Mouse (Mus musculus) monocyte, adult 2 months (primary cell): ENCODE data around the gene Baiap2.

Experiments
- DNase-seq, 2 experiments: peaks; one replicate each; pipeline ENCODE4 v3.0.0; 2022; ENCODE audit warnings: low spot score in 2 of 2, low read depth in 1 of 2

Gene Baiap2

DNA sequence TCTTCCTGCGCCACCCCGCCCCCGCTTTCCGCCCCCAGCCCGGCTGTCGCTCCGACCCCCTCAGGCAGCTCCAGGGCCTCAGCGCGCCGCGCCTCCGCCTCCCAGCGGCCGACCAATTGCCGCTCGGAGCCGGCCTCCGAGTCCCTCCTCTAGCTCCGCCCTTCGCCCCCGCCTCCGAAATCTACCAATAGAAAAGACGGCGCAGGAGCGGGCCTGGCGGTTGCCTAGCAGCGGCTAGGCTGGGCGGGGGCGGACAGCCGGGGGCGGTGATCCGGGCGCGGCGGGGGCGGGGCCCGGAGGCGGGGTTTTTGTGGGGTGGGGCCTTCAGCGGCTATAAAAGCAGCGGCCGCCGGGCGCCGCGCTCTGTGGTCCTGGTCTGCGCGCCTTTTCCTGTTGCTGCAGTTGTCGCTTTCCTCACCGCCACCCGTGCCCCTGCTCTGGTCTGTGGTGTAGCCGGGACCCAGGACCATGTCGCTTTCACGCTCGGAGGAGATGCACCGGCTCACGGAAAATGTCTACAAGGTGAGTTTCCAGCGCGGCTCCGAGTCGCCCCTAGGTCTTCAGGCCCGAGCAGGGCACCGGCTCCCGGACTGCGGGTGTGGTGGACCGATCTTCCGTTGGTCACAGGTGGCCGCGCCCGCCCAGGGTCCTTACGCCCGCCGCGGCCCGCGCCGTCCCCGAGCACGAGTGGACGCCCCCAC lies at the start of gene Baiap2:
Gene Baiap2 (plus strand): TSS at position 37 of the 701 bp plus-strand sequence.
- peak; percentile 91 to 95 for DNase-seq

DNA sequence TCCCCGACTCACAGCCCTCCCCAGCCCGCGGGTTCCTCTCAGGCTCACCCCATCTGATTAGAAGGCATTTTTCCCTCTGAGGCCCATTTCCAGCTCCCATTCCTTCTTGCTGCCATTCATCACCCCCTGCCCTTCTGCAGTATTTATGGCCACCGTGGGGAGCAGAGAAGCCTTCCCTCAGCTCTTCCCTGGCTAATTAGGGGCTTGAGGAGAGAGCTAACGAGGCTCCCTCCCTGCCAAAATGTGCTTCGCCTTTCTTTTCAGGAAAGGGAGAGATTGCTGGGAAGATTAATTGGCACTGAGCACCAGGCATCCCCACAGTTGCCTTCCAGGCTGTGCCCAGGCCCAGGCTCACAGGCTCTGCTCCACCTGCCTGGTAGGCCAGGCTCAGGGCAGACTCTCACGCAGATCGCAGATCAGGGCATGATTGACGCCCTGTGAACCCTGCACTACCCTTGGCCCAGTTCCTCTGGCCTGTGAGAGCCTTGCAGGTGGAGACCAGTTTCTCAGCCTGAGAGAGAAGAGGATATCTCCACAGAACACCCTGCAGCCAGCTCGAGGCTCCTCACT lies 48.8 kb upstream of the Baiap2 start:
- DNase-seq: no peak

DNA sequence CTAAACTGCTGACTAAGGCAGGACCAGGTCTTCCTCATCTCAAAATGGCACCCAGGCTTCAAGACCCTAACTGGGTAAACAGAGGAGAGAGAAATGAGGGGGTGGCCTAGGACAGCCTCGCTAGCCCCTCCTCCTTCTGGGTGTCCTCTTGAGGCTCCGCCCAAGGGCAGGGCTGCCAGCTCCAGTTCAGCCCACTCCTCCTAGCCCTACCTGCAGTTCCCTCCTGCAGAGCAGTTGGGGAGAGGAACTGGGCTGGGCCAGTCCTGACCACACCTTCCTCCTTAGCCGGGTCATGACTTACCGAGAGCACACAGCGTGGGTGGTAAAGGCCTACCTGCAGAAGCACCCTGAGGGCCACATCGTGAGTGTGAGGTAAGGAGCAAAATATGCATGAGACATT lies 47.9 kb upstream of the Baiap2 start:
- DNase-seq: no peak

DNA sequence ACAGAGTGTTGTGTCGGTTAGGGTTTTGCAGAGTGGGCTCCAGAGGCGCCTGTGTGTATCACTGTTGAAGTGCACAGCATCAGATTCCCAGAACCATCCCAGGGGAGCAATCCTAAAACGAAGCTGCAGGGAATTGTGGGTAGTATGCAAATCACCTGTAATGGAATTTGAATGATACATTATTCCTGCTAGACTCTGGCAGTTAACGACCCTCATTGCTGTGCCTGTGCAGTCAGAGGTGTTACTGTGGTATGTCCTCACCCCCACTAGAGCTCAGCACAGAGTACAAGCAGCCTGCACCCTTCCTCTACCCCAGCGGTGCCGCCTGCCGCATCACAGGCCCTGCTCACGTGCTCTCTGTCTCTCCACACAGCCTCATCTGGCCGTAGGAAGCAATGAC lies 45.5 kb upstream of the Baiap2 start:
- DNase-seq: no peak

DNA sequence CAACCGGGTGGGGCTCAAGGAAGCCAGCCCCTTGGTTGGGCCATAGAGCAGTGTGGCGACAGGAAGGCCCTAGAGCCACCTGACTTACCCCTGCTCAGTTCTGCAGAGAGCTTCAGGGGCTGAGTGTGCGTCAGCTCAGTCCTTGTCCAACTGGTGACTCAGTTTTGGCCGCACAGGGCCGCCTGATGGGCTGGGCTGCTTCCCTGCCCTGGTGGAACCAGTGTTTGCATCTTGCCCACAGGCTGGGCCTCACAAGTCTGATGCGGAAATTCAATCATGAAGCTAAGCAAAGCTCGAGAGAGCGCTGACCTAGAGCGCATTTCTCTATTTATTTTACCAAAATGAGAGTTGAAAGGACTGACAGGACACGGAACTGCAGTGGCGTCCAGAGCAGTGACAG lies 43.6 kb upstream of the Baiap2 start:
- no peak for DNase-seq

DNA sequence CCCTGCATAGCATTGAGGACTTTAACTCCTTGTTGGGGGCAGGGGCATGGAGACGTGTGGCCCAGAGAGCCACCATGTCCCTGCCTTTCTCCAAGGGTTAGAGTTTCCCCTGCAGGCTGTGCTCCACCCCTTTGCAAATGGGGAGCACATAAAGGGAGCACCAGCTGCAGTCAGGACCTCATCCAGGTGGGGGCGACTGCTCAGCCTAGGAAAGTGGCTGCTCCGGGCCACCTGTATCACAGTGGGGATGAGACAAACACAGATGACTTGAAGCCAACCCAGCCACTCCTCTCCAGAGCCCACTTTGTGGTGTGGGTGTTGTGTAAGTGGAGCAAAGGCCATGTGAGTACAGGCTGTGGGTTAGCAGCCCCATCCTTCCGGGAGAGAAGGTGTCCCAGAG lies 41.4 kb upstream of the Baiap2 start:
- DNase-seq: no peak

DNA sequence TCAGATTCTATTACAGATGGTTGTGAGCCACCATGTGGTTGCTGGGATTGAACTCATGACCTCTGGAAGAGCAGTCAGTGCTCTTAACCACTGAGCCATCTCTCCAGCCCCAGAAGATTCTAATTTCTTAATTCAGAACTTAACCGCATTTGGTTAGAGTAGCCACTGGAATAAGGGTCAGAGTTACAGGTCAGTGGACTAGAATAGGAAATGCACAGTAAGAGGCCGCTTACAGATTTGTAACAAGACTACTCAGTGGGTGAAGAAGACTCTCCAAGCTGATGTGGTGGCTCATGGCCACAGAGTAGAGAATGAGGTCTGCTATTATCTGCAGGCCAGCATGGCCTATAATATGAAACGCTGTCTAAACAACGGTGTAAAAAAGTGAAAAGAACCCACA lies 39.7 kb upstream of the Baiap2 start:
- DNase-seq: no peak

DNA sequence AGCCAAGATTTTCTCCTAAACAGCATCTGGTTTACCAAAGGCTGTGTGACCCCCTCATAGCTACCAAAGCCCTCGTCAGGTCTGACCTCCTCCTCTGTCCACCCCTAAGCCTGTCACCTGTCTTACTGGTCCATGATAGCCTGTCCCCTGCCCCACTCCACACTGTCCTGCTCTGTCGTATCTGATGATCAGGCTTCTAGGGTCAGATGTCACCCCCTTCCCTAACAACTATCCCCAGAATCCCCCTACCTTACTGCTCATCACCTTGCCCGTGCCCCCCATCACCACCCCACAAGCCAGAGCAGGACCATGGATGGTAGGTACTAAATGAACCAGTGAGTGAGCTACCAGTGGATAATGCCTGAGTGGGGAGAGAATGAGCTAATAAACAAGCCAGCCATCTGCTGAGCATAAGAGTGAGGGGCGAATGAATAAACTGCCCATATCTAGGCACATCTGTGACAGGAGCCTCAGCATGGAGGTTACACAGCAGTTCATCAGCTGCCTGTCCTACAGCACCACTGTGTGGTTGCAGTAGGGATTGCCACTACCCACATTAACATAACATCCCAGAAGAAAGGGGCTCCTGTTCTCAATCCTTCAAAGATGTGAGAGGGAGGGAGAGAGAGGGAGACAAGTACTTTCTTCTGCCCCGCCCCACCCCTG lies 37.8 kb upstream of the Baiap2 start:
- DNase-seq: peak in 1 of 2 experiments; percentile 26

DNA sequence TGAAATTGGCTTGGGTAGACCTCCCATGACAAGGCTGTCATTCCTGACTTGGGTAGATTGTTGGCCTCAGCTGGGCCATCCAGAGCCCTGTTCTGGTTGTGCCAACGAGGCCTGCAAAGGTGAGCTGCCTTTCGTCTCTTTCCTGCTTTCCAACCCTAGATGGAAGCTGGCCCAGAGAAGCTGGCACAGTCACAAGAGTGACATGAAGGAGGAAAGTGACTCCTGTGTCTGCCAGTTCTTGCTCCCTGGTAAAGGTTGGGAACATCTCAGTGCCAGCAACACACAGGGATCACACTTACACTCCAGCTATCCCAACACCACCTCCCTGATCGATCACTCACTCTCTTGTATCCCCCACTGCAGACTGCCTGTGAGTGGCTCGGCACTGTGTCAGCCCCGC lies 36.8 kb upstream of the Baiap2 start:
- DNase-seq: no peak

DNA sequence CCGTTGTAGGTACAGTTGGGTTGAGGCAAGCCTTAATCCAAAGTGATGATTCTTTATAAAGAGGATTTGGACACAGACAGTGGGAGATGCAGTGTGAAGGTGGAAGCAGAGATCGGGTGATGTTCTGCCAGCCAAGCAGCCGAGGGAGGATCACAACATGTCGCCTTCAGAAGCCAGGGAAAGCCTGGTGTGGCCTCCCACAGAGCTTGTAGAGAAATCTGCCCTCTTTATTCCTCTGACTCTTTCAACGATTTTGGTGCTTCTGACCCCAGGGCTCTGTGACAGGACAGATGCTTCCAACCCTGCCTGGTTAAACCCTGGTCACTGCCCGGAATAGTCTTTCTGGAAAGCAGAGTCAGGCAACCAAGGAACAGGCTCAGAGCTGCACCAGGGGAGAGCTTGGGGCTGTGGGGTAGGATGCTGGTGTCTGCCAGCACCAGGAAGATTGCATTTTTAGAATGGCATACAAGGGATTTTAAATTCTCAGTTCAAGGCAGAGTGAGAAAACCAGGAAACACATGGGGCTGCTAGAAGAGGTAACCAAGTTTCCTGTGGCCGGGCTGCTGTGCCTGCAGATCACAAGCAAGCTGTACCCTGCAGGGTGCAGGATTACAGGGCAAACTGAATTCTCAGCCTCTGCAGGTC lies 35.4 kb upstream of the Baiap2 start:
- no peak for DNase-seq

DNA sequence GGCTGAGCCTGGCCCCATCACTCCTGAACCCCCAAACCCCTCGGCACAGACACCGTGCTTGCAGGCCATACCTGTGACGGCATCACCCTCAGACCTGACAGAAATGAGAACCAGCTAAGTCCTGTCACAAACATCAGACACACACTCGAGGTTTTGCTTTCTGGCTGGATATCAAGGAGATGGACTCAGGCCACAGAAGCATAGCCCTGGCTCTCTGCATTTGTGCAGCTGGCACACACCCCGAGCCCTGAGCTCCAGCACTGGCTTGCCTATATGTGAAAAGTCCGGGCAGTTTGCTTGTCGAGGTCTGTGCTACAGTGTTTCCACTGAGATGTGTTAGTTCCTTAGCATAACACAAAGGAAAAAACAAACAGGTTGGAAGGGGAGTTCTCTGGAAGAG lies 34.9 kb upstream of the Baiap2 start:
- DNase-seq: no peak

DNA sequence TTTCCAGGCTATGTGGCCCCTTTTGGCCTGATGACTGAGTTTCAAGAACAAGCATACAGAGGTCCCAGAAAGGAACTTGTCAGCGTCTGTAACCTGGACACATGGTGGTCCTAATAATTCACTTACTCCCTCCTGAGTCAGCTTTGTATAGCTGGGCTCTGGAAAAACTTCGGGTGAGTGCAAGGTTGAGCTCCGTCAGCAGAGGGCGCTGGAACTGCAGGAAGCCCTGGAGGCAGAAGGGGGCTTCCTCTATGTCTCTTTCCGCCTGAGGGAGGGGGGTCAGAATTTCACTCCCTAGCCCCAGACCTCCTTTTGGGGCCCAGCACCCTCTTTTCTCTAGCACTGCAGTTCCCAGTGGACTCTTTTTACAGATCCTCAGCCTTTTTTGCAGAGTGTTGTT lies 33.1 kb upstream of the Baiap2 start:
- DNase-seq: peak in 1 of 2 experiments; percentile 51

DNA sequence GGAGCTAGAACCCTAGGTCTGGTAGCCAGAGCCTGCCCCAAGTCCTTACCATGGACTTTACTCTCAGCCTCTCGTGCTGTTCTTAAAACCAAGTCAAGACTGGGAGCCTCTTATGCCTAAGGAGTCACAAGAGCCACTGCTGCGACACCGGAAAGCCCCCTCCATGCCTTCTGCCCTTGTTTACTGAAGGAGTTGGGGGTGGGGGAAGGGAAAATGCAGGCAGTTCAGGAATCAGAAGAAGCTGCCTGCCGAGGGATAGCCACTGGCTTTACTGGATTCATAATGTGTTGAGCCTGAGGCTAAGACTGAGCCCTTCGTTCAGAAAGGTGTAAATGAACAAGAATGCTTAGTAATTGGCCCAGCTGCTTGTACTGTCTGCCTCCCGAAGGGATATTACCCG lies 29.7 kb upstream of the Baiap2 start:
- DNase-seq: no peak

DNA sequence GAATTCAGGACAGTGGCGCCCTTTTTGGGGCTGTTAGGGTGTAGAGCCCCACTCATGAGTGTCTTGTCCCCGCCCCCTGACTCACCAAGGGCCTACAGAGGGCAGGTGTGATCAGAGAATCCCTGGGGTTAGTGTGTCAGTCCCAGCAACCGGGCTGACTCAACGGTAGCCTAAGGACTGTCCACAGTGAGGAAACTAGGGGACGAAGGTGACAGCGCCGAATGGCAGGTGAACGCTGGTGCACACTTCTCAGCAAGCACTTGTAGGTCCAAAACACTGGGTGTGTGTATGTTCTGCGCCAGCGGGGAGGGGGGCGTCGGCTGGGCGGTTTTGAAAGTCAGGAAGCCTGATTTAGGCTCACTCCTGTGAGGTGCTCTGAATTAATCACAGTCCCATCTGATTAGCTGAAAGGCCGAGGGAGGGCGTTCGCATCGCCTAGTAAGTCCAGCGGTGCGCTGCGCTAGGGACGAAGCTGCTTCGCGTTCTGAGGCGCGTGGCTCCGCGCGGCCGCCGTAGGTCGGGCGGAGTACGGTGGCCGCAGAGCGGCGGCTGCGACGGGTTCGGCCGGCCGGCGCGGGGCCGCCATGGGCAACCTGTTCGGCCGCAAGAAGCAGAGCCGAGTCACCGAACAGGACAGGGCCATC lies 29.1 kb upstream of the Baiap2 start, which contains the start of gene Chmp6:
Gene Chmp6 (plus strand): TSS at position 151 of the 644 bp plus-strand sequence.
- DNase-seq: peak; percentile 63 to 70

DNA sequence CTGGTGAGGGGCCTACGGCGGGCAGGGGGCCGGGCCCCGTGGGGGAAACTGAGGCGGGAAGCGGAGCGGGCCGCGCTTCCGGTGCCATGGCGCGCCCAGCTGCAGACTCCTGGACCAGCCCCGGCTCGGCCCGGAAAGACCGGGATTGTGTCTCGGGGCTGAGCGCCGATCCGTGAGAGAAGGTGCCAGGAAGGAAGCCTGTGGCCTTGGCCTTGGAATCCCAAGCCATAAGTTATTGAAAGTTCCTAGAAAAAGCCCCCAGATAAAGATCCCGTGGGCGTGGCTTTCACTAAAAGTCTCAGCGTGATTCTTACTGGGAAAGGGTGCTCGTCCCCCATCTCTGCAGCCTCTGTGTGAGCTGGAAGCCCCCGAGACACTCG lies 28.6 kb upstream of the Baiap2 start:
- no peak for DNase-seq

DNA sequence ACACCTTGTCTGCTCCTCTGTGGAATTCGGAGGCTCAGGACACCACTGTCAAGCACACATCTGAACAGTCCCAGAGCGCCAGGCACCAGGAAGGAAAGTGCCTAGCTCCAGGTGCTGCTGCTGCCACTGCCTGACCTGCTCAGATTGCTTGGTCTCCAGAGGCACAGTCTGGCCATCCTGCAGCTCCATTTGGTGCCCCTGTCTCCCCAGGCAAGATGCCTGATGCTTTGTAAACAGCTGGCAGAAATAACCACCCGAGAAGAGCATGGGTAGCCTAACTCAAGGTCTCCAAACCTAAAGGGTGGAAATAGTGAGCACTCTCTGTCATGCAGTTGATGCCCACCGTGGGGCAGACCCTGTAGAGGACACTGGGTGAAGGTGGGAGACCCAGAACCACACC lies 28.2 kb upstream of the Baiap2 start:
- no peak for DNase-seq

DNA sequence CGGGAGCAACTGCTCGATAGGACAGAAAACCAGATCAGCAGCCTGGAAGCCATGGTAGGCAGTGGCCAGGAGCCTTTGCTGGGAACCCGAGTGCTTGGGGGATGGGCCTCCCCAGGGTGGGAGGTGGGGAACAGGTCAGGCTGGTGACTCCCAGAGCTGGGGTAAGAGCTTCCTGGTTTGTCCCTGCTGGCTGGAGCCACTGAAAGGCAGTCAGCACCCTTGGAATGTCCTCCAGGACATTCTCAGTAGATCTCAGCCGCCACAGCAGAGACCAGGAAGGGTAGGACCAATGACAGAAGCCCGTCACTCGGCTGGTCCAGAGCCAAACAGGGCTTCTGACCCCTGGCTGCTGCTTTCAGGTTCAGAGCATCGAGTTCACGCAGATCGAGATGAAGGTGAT lies 26.9 kb upstream of the Baiap2 start:
- DNase-seq: no peak

DNA sequence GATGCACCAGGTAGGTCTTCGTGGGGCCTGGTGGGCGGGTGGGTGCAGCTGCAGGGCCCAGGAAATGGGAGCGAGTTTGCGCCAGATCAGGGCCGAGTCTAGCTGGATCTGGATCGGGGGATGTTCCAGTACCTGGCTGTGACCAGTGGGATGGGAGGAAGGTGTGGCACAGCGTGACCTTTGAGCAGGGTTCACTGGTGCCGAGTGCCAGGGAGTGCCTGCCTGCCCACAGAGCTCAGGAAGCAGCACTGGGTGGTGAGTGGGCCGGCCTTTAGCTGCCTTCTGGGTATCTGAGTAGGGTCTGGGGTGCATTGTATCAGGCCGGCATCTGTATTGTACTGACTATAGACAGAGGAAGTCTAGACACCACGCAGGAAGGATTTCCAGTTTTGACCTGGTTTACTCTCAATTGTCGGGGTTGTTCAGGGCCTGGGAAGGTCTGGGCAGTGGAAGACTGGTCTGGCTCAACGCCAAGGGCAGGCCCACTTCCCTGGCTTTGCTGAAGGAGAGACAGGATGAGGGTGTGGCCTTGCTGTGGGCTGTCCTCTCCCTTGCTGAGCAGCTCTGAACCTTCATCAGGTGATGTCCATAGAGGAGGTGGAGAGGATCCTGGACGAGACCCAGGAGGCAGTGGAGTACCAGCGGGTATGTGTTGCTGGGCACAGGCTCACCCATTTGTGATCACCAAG lies 26.3 kb upstream of the Baiap2 start:
- no peak for DNase-seq

DNA sequence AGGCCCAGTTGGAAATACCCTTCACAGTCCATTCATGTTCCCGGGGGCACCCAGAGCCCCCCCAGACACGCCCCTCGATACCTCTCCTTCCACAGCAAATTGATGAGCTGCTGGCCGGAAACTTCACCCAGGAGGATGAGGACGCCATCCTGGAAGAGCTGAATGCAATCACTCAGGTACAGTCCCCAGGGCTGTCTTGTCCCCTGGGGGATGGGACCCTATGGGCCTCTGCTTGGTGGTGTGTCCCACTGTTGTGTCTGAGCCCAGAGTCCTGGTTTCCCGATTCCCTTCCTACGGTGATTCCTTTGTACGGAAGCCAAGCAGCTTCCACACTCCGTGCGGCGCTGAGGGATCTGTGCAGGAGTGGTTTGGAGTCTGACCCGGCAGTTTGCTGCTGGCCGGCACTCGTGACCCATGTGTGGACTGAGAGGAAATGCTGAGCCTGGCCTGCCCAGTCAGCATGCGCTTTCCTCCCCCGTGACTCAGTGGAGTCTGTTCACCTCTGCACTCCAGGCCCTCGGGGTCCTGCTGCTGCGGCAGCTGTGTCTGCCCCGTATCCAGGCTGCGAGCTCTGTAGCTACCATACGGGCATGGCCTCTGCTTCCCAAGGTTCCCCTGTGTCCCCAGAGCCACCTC lies 25.6 kb upstream of the Baiap2 start:
- no peak for DNase-seq

DNA sequence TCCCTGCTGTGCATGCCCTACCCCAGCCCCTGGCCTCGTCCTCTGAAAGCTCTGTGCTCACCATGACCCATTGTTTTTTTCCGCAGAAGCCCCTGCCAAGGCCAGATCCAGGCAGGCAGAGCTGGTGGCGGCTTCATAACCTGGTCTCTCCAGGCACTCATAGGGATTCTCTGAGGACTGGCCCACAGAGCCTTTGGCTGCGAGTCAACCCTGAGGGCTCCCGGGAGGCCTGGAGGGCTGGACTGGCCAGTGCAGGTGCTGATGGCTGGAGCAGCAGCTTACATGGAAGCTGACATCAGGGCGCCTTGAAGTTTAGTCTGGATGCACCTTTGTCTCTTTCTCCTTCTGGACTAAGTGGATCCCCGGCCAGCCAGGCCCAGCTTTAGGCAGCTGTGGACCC lies 24.0 kb upstream of the Baiap2 start:
- DNase-seq: no peak

DNA sequence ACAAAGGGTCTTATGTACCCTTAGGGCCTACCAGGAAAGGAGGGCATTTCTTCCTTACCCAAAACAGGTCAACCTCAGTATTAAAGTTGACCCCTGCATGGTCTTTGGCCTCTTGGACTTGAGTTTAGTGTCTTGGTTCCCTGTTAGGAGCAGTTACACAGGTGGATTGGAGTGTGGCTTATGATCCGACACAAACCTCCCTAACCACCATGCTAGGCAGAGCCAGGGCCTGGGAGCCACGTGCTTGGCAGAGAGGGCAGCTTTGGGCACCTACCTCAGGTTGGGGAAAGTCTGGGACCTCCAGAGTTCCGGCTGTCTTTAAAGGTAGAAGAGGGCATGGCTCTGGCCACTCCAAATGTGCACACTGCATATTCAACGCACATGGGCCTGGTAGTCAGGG lies 23.1 kb upstream of the Baiap2 start:
- DNase-seq: no peak
